Mouse (Mus musculus) pancreas, adult 10 weeks (tissue): ENCODE data around the gene Mrap. TPM values are rescaled to one million over a fixed set of nuclear protein-coding genes. Genes with fewer than 3 reads are reported as not detected.

Experiments
- polyA plus RNA-seq: library from polyadenylated mRNA; stranded (reverse); fragments of 350-450 nt; fragmentation: Illumina TruSeq; extraction: RNeasy Lipid Tissue Mini Kit (QIAGEN cat#74804); gene quantifications from one replicate; pipeline ENCODE4 v1.2.3, GENCODE M21; 2015; ENCODE audit warnings: low read depth, low replicate concordance; ENCODE audit not compliant: insufficient read depth

Mrap gene
- 3.5 TPM for polyA plus RNA-seq

GRCm38 (mm10) chr16:90738092-90738956 is at the start of gene Mrap:
Gene Mrap (plus strand): TSS chr16:90738207.

GRCm38 (mm10) chr16:90727233-90728115 is 10.5 kb upstream of the Mrap start, which contains the start of gene Mis18a:
Gene Mis18a (minus strand): TSS chr16:90727404.

Other genes starting within 250 kb of the Mrap start
- gene Mis18a, start 10.8 kb upstream of the Mrap start, polyA plus RNA-seq = 2.8 TPM
- 2.1 TPM for gene Urb1, start 72.2 kb downstream of the Mrap start, polyA plus RNA-seq
- gene Eva1c, start 88.5 kb downstream of the Mrap start, polyA plus RNA-seq = 0.63 TPM
- gene Cfap298, start 196.9 kb downstream of the Mrap start, polyA plus RNA-seq = 11.2 TPM